Mouse (Mus musculus) lung, embryonic 15.5 days (tissue): ENCODE data around the gene Sod1. TPM values are rescaled to one million over a fixed set of nuclear protein-coding genes. Genes with fewer than 3 reads are reported as not detected.
"Not testable (repeated sequence)": the region's sequence is repeated elsewhere in the genome, so short reads cannot be mapped to it uniquely, and the experiment has no call there.

Experiments used
- ATAC-seq: fragments of 200-750 bp; cut with Nextera tagmentation; 2 replicates; pipeline ENCODE4 v1.8.0; 2017; ENCODE audit warnings: moderate number of reproducible peaks, borderline replicate concordance; ENCODE audit not compliant: low FRiP score, low TSS enrichment; ENCODE audit errors: extremely low read depth
- H3K27ac ChIP-seq: fragments of 300-500 bp; sonication (generic); 2 replicates; pipeline ENCODE4 v1.5.1; 2015; ENCODE audit warnings: moderate library complexity, mild to moderate bottlenecking, inconsistent platforms
- H3K27me3 ChIP-seq: fragments of 300-500 bp; sonication (generic); 2 replicates; pipeline ENCODE4 v1.6.1; 2015; ENCODE audit warnings: inconsistent platforms
- H3K36me3 ChIP-seq: fragments of 300-500 bp; sonication (generic); 2 replicates; pipeline ENCODE4 v1.6.1; 2015; ENCODE audit warnings: inconsistent platforms
- H3K4me1 ChIP-seq: fragments of 300-500 bp; sonication (generic); 2 replicates; pipeline ENCODE4 v1.6.1; 2015; ENCODE audit warnings: inconsistent platforms
- H3K4me2 ChIP-seq: fragments of 300-500 bp; sonication (generic); 2 replicates; pipeline ENCODE4 v1.6.1; 2015; ENCODE audit warnings: inconsistent platforms, mild to moderate bottlenecking, moderate library complexity
- H3K4me3 ChIP-seq: fragments of 300-500 bp; sonication (generic); 2 replicates; pipeline ENCODE4 v1.5.1; 2015; ENCODE audit warnings: mild to moderate bottlenecking, inconsistent platforms
- H3K9ac ChIP-seq: fragments of 300-500 bp; sonication (generic); 2 replicates; pipeline ENCODE4 v1.6.1; 2015; ENCODE audit warnings: inconsistent platforms
- H3K9me3 ChIP-seq: fragments of 300-500 bp; sonication (generic); 2 replicates; pipeline ENCODE4 v1.6.1; 2016; ENCODE audit warnings: inconsistent platforms
- WGBS: fragments of 180-500 bp; shearing (Covaris S2); methylation state at CpG from one replicate; pipeline ENCODE4 v1.1.7; 2015; 5-methylcytosine and 5-hydroxymethylcytosine counted together
- polyA plus RNA-seq: library from polyadenylated mRNA; unstranded; fragments of >200 nt; fragmentation: Nextera tagmentation; extraction: Ambion mirVana; gene quantifications from 2 replicates; pipeline ENCODE4 v1.2.1, GENCODE M21; 2015

Gene Sod1
- polyA plus RNA-seq, 1 experiment from 2014 or later, result 1,192 TPM

DNA sequence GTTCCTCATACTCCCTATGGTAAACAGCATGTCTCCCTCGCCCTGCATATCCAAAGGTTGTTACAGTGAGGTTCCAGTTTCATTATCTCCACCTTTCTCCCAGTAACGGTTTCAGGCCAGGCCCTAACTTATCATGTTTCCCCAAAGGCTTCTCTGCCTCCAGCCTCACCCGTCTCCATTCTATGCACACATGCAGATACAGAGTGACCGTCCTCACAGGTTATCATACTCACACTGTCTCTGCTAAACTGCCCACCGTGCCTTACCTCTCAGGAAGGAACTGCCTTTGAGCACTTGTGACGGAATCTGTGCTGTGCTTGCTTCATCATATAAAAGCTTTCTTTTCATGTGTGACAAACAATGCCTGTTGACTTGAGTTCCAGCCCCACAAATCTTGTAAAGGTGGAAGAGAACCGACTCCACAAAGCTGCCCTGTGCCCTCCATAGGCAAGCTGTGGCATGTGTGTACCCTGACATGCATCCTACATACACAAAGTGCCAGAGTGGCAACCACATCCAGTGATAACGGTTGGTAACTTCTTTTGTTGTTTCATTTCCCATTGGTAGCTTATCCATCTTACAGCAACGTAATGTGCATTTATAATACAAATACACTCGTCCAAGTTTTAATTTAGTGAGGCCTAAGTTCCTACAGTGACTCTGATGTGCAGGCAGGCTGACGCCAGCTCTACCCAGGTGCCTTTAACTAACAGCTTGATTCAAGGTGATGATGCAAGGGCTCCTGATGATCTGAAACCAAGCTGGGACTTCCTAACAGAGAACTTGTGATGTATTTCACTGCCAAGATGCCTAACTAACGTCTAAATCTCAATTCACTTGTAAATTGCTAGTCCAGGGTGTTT is 6.8 kb upstream of the Sod1 start:
- Histone ChIP-seq H3K36me3 (no peaks in the 10 kb centered on the region), H3K9me3 (no peaks in the 10 kb centered on the region), H3K27ac (no peak overlapping the region), H3K9ac (no peak overlapping the region), H3K4me1 (peaks cover 14% of the 10 kb centered on the region), H3K4me2 (no peak overlapping the region), H3K4me3 (no peak overlapping the region), H3K27me3 (no peaks in the 10 kb centered on the region)
- no peak for ATAC-seq
- WGBS, result 68% methylated on average over 12 of the region's 12 CpGs

DNA sequence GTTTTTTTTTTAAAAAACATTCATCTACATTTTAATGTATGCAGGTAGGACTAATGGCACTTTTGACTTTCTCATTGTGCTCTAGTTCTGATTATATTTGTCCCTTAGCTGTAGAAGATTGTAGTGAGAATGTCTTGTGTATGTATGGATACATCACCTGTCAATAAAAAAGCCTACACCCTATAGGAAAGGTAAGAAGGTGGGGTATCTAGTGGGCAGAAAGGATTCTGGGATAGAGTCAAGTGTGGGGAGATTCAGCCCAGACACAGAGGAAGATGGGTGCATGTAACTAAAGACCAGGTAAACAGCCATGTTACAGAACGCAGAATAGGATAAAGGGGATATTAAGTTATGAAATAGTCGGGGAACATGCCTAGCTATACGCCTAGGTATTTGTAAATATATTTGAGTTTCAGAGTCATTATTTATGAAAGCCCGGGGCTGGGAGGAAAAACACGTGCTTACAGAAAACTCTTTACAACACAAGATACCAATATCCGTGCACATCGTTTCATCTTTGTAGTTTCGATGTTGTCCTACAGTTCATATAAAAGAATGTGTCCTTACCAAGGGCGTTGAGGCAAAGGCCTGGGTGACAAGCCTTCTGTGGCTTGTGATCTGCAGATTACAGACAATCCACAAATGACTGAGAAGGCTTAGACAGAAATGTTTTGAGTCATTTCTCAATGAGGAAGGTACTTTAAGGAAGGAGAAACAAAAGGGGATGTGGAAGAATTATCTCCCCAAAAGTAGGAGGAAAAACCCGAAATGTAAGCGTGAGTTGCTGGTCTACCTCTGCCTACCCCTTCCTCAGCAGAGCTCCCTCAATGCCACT is 5.6 kb upstream of the Sod1 start:
- WGBS, result 91% methylated on average over 11 of the region's 11 CpGs
- H3K4me2 ChIP-seq, result no peak overlapping the region
- no peak for ATAC-seq
- H3K4me3 ChIP-seq, result no peak overlapping the region
- no peaks in the 10 kb centered on the region for H3K27me3 ChIP-seq
- H3K9me3 ChIP-seq, result no peaks in the 10 kb centered on the region
- H3K9ac ChIP-seq, result no peak overlapping the region
- H3K27ac ChIP-seq, result no peak overlapping the region
- H3K36me3 ChIP-seq, result no peaks in the 10 kb centered on the region
- H3K4me1 ChIP-seq, result peaks cover 14% of the 10 kb centered on the region

DNA sequence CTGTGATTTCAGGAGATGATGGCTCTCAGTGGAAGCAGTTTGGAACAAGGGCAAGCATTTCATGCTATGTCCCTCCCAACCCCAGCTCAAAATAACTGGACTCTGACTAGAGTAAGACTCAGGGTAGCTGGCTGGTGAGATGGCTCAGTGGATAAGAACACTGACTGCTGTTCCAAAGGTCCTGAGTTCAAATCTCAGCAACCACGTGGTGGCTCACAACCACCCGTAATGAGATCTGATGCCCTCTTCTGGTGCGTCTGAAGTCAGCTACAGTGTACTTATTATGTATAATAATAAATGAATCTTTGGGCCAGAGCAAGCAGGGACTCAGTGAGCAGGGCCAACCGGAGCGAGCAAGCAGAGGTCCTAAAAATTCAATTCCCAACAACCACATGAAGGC is 4.7 kb upstream of the Sod1 start:
- 83% methylated on average over 5 of the region's 5 CpGs for WGBS
- not testable (repeated sequence) for H3K4me3 ChIP-seq, H3K9me3 ChIP-seq, H3K27ac ChIP-seq, H3K9ac ChIP-seq, ATAC-seq, H3K36me3 ChIP-seq, H3K4me2 ChIP-seq, H3K27me3 ChIP-seq
- peaks cover 14% of the 10 kb centered on the region for H3K4me1 ChIP-seq

DNA sequence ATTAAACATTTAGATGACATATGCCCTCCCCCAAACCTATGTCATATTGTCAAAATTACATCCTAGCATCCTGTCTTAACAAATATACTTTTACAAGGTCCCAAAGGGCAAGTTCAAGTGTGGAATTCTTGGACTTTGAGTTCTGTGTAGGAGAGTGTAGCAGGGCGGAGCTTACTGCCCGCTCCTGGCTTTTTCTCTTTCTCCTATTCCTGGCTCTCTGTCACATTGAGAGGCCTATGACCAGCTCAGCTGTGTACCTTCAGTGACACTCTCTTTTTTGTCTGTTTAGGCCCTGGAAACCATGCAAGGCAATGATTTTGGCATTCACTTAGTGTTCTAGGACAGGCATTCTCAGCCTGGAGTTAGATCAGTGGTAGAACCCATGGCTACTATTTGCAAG is 4.1 kb upstream of the Sod1 start:
- H3K36me3 ChIP-seq, result no peaks in the 10 kb centered on the region
- no peak overlapping the region for H3K27ac ChIP-seq
- no peak overlapping the region for H3K4me2 ChIP-seq
- no peak for ATAC-seq
- H3K4me3 ChIP-seq, result no peak overlapping the region
- H3K27me3 ChIP-seq, result no peaks in the 10 kb centered on the region
- 71% methylated on average over 2 of the region's 2 CpGs for WGBS
- no peaks in the 10 kb centered on the region for H3K9me3 ChIP-seq
- H3K9ac ChIP-seq, result no peak overlapping the region
- peaks cover 14% of the 10 kb centered on the region for H3K4me1 ChIP-seq

DNA sequence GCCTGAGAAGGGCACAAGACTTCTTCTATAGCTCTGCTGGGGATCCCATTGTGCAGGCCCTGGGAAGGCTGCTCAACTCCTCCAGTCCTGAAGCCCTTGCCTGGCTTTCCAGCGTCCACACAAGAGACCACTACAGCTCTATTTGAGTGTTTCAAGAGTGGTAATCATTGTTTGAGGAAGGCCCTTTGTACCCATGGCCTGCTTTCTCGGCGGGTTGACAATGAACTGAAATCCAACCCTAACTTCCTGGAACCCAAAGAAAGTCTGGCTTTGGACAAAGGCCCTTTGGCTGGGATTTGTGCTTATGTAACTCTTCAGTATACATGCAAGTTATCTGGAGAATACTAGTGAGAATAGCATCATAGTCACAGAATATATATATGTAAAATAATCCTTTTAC is 3.2 kb upstream of the Sod1 start:
- Histone ChIP-seq H3K27ac (peak overlapping the region; percentile 72), H3K4me3 (no peak overlapping the region), H3K4me1 (peaks cover 22% of the 10 kb centered on the region), H3K4me2 (no peak overlapping the region), H3K9ac (no peak overlapping the region), H3K27me3 (no peaks in the 10 kb centered on the region), H3K36me3 (no peaks in the 10 kb centered on the region), H3K9me3 (no peaks in the 10 kb centered on the region)
- WGBS, result 42% methylated on average over 3 of the region's 3 CpGs
- no peak for ATAC-seq

DNA sequence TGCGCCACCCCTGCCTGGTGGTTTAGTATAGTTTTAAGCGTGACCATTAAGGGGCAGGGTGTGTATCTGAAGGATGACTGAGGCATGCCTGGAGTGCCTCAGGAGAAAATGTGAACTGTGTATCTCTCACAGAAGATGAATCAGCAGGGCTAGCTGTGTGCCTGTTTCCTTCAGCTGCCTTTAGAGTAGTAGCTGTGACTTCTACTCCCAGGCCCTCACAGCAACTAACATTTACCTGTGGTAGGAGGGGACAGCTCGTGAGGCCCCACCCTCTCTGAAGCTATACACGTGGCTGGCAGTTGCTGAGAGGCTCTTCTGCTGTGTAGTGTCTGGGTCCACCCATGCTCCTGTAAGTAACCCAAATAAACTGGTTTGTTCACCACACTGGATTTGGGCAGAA is 2.6 kb upstream of the Sod1 start:
- Histone ChIP-seq H3K27ac (peak overlapping the region; percentile 72), H3K4me3 (no peak overlapping the region), H3K27me3 (no peaks in the 10 kb centered on the region), H3K4me1 (peaks cover 28% of the 10 kb centered on the region), H3K9me3 (no peaks in the 10 kb centered on the region), H3K36me3 (no peaks in the 10 kb centered on the region), H3K9ac (no peak overlapping the region), H3K4me2 (no peak overlapping the region)
- 49% methylated on average over 4 of the region's 4 CpGs for WGBS
- no peak for ATAC-seq

DNA sequence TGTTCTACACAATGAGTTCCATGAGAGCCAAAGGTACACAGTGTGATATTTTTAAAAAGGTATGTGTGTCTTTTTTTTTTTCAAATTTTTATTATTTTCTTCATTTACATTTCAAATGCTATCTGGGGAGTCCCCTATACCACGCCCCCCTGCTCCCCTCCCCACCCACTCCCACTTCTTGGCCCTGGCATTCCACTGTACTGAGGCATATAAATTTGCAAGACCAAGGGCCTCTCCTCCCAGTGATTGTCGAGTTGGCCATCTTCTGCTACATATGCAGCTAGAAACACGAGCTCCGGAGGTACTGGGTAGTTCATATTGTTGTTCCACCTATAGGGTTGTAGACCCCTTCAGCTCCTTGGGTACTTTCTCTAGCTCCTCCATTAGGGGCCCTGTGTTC is 1.1 kb upstream of the Sod1 start:
- H3K27ac ChIP-seq, H3K4me2 ChIP-seq, H3K9me3 ChIP-seq, H3K4me3 ChIP-seq, H3K9ac ChIP-seq, ATAC-seq, H3K27me3 ChIP-seq: not testable (repeated sequence)
- peaks cover 40% of the 10 kb centered on the region for H3K4me1 ChIP-seq
- WGBS, result 63% methylated on average over 4 of the region's 4 CpGs
- peaks cover 15% of the 10 kb centered on the region for H3K36me3 ChIP-seq

DNA sequence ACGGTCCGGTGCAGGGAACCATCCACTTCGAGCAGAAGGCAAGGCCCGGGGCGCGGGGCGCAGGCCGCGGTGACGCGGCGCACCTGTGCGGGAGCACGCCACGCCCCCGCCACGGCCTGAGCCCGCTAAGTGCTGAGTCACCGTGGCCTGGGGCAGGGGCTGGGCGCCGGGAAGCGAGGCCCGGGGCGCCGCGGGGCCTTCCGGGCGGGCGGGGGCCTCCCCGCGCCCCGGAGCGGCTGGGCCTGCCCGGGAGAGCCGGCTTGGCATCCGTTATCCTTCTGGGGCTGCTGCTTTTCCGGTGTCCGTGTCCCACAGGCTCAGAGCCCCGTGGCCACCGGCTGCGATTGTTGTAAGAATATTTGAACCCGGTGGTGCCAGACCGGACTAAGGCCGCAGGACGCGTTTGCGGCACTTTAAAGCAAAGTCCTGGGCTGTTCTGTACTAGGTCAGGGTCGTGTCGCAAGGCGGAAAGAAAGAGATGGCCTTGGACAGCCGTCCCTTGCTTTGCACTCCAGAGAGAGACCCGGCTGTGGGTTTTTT is 408 bp downstream of the Sod1 start:
- no peaks in the 10 kb centered on the region for H3K27me3 ChIP-seq
- H3K9ac ChIP-seq, result peak overlapping the region; percentile 85
- peaks cover 40% of the 10 kb centered on the region for H3K4me1 ChIP-seq
- peaks cover 30% of the 10 kb centered on the region for H3K36me3 ChIP-seq
- peak; percentile 79 for ATAC-seq
- WGBS, result under 1% methylated on average over 52 of the region's 52 CpGs
- H3K4me2 ChIP-seq, result peak overlapping the region; percentile 76
- H3K9me3 ChIP-seq, result no peaks in the 10 kb centered on the region
- H3K27ac ChIP-seq, result peak overlapping the region; percentile 92
- peak overlapping the region; percentile 94 for H3K4me3 ChIP-seq

DNA sequence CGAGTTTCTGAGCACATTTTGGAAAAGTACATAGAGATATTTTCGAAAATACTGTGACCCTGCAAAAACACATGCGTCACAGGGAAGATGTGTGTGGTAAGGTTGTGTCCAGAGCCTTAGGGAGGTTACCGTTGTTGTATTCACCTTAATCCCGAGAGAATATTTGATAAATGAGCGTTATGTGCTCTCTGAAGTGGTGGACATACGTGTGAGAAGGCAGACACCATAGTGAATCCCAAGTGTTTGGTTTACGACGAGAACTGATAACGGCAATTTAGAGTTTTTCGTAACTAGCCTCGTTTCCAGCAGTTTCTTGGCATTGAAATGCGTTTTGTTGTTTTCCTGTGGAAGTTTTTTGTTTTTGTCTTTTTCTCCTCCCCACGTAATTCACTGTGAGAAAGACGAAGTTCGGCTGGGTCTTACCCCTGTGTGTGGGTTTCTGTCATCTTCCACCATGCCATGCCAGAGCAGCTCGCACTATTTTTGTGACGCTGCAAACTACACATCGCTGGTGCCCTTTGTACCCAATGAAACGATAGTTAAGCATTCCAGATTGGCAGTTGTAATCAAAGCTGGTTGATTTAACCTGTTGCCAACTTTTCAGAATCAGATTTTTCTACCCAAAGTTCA is 1.0 kb downstream of the Sod1 start:
- H3K36me3 ChIP-seq, result peaks cover 34% of the 10 kb centered on the region
- peaks cover 38% of the 10 kb centered on the region for H3K4me1 ChIP-seq
- peak overlapping the region; percentile 92 for H3K27ac ChIP-seq
- peak overlapping the region; percentile 85 for H3K9ac ChIP-seq
- WGBS, result 2% methylated on average over 20 of the region's 20 CpGs
- H3K27me3 ChIP-seq, result no peaks in the 10 kb centered on the region
- H3K9me3 ChIP-seq, result no peaks in the 10 kb centered on the region
- H3K4me3 ChIP-seq, result peak overlapping the region; percentile 94
- peak overlapping the region; percentile 76 for H3K4me2 ChIP-seq
- ATAC-seq, result no peak

DNA sequence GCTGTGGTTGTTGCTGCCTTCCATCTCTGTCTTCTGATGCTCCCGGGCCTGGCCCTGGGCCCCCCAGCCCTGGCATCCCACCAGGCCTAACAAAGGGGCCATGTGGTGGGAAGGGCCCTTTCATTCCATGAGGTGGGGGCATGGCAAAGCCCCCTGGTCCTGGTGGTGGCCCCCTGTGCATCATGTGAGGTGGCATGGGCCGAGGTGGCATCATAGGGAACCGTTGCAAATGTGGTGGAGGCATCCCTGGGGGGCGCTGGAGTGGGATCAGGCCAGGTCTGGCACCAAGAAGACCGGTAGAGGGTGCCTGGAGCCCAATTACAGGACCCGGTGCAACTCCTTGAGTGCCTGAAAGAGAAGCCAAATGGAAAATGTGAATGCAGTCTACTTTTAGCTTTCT is 9.3 kb downstream of the Sod1 start:
- ATAC-seq, result no peak
- no peak overlapping the region for H3K4me2 ChIP-seq
- 78% methylated on average over 6 of the region's 6 CpGs for WGBS

DNA sequence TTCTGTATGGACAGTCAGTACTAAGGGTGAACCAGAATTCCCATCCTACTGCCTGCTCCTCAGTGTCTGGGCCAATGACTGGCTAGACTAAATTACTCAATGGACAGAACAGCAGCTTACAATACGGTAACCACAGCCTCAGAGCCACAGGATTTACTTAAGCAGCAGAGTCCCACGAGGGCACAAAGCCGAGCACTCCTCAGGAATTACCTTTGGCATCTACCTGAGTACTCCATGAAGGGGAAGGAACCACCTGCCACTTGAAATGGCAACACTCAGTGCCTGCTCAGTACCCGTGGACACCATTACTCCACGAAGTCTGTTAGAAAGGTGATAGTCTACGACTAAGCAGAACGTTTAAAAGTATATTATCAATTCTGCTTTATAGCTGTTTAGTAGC is 10.7 kb downstream of the Sod1 start:
- WGBS, result 83% methylated on average over 7 of the region's 7 CpGs
- no peaks in the 10 kb centered on the region for H3K4me1 ChIP-seq
- H3K4me2 ChIP-seq, result no peak overlapping the region
- peaks cover 33% of the 10 kb centered on the region for H3K36me3 ChIP-seq
- no peaks in the 10 kb centered on the region for H3K27me3 ChIP-seq
- no peak overlapping the region for H3K9ac ChIP-seq
- H3K4me3 ChIP-seq, result no peak overlapping the region
- no peaks in the 10 kb centered on the region for H3K9me3 ChIP-seq
- ATAC-seq, result no peak
- H3K27ac ChIP-seq, result no peak overlapping the region

More for the DNA sequence above, 9.3 kb downstream of the Sod1 start:
- H3K9ac ChIP-seq, result no peak overlapping the region
- no peak overlapping the region for H3K4me3 ChIP-seq
- H3K9me3 ChIP-seq, result no peaks in the 10 kb centered on the region
- no peak overlapping the region for H3K27ac ChIP-seq
- no peaks in the 10 kb centered on the region for H3K27me3 ChIP-seq
- H3K4me1 ChIP-seq, result no peaks in the 10 kb centered on the region
- H3K36me3 ChIP-seq, result peaks cover 42% of the 10 kb centered on the region
